Mouse (Mus musculus) C2C12 (cell line): ENCODE measurements at regions not wholly inside any gene's neighbourhood (a gene's known extent, or its start where the extent isn't known, plus 50 kb on each side); places are given as distances from the start of the nearest gene placed in this dataset.

Source experiments
- H3K27me3 ChIP-seq: one replicate; pipeline ENCODE4 v1.6.1; 2011; ENCODE audit not compliant: control insufficient read depth, insufficient read depth, insufficient read length
- H3K36me3 ChIP-seq: one replicate; pipeline ENCODE4 v1.6.1; 2011; ENCODE audit not compliant: control insufficient read depth, insufficient read depth
- H3K4me3 ChIP-seq: one replicate; pipeline ENCODE4 v1.5.1; 2011; ENCODE audit warnings: mild to moderate bottlenecking, control low read depth; ENCODE audit not compliant: poor library complexity, insufficient read depth, severe bottlenecking
- H3K79me2 ChIP-seq: one replicate; pipeline ENCODE4 v1.6.1; 2011; ENCODE audit not compliant: control insufficient read depth, insufficient read depth
- H3K79me3 ChIP-seq: one replicate; pipeline ENCODE4 v1.6.1; 2011; ENCODE audit warnings: low read depth, control low read depth
- H3ac ChIP-seq: one replicate; pipeline ENCODE3; 2011; ENCODE audit warnings: low read depth; ENCODE audit not compliant: control insufficient read depth, insufficient read length
- CEBPB ChIP-seq: IDR thresholded peaks from one replicate; pipeline ENCODE4 v1.6.1; 2011; ENCODE audit warnings: low read depth, mild to moderate bottlenecking, control low read depth, moderate library complexity
- CTCF ChIP-seq: IDR thresholded peaks from one replicate; pipeline ENCODE4 v1.5.1; 2011; ENCODE audit not compliant: control insufficient read depth, insufficient read depth, insufficient read length
- FOSL1 ChIP-seq: IDR thresholded peaks from one replicate; pipeline ENCODE4 v1.8.0; 2011; ENCODE audit warnings: mild to moderate bottlenecking, low read length; ENCODE audit not compliant: poor library complexity, insufficient read depth, severe bottlenecking
- MAX ChIP-seq: IDR thresholded peaks from one replicate; pipeline ENCODE4 v1.6.1; 2011; ENCODE audit warnings: mild to moderate bottlenecking, control low read depth
- MYOD1 ChIP-seq: IDR thresholded peaks from one replicate; pipeline ENCODE4 v1.6.1; 2011; ENCODE audit warnings: low read depth; ENCODE audit not compliant: control insufficient read depth, insufficient read length
- MYOG ChIP-seq: IDR thresholded peaks from one replicate; pipeline ENCODE4 v1.6.1; 2011; ENCODE audit not compliant: control insufficient read depth, insufficient read length; ENCODE audit errors: extremely low read depth
- USF1 ChIP-seq: IDR thresholded peaks from one replicate; pipeline ENCODE4 v1.6.1; 2011; ENCODE audit warnings: low read depth, mild to moderate bottlenecking, control low read depth, moderate library complexity

DNA sequence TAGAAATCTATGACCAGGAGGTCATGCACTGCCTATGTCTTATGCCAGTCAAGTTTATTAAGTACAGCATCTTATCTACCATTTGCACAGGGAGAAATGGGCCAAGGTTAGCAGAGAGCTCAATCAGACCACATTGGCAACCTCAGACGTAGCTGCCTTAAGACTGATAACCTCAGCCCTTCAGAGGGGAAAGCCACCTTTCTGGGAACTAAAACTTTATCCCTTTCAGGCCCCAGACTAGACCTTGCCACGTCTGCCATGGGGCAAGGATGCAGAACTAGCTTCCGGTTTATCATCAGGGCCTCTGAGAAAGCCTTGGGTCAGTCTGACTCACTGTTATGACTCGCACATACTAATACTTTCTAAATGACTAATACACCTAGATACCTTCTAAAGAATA, 188.8 kb upstream of the Agap1 start:
- Histone ChIP-seq H3ac (no peak overlapping the region), H3K79me2 (no peaks in the 10 kb centered on the region), H3K36me3 (no peaks in the 10 kb centered on the region), H3K4me3 (no peak overlapping the region), H3K79me3 (no peaks in the 10 kb centered on the region), H3K27me3 (no peaks in the 10 kb centered on the region)
- TF ChIP-seq FOSL1 (no peak), MAX (no peak), CTCF (no peak), MYOD1 (no peak), USF1 (no peak), MYOG (no peak), CEBPB (no peak)

DNA sequence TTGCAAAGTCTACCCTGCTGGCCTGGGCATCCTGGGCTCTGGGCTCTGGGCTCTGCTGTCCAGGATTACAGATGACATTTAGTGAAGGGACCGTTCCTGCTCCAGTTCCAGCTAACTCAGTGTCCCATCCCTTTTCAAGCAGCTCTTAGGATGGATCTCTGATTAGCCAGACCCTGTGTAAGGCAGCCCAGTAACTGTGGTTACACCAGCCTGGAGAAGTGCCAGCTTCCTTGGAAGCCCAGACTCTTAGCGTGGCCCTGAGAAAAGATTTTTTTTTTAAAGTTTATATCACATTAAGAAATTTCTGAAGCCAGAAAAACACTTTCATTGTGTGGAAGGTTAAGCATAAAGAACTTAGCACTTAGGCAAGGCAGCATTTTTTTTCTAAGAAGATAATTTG, 185.8 kb upstream of the Agap1 start:
- Histone ChIP-seq H3K27me3 (peaks cover 5% of the 10 kb centered on the region), H3K4me3 (no peak overlapping the region), H3ac (no peak overlapping the region), H3K79me3 (no peaks in the 10 kb centered on the region), H3K36me3 (no peaks in the 10 kb centered on the region), H3K79me2 (no peaks in the 10 kb centered on the region)
- TF ChIP-seq FOSL1: no peak
- TF ChIP-seq MYOG: no peak
- no peak for TF ChIP-seq CTCF
- no peak for TF ChIP-seq MYOD1
- no peak for TF ChIP-seq CEBPB
- TF ChIP-seq MAX: no peak
- no peak for TF ChIP-seq USF1

DNA sequence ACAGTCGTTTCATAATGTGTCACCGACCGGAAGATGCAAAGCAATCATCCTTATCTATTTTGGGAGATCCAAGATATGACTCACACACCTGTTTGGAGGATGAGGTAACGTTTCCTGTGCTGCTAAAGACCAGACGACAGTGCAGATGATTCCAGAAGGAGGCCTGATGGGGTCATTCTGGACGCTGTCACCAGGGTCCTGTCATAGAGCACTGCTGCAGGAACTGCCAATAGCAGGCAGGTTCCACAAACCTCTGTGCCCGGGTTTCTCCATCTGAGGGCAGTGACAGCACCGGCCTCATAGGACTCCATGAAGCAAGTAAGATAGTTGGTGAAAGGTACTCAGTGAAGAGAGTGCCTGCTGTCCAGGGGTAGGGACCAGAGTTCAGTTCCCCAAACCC, 182.9 kb upstream of the Agap1 start:
- peak; percentile 17 for TF ChIP-seq MYOD1
- TF ChIP-seq MAX: no peak
- H3ac ChIP-seq: no peak overlapping the region
- H3K79me2 ChIP-seq: no peaks in the 10 kb centered on the region
- H3K36me3 ChIP-seq: no peaks in the 10 kb centered on the region
- no peak overlapping the region for H3K4me3 ChIP-seq
- H3K79me3 ChIP-seq: no peaks in the 10 kb centered on the region
- H3K27me3 ChIP-seq: peaks cover 5% of the 10 kb centered on the region

DNA sequence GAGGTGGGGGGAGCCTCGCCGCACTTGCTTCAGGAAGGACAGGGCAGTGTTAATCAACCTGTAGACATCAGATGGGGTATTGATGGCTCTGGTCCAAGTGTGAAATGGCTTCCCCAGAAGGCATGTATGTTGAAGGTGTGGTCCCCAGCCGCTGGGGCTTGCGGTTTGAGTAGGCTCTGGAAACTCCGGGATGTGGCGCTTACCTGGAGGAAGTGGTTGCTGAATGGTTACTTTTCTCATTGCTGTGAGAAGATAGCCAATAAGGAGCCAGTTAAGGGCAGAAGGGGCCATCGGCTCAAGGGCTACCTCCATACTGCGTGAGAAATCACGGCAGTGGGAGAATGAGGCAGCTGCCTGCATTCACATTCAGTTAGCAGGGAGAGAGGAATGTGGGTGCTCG, 181.6 kb upstream of the Agap1 start:
- H3K79me2 ChIP-seq: no peaks in the 10 kb centered on the region
- H3ac ChIP-seq: no peak overlapping the region
- peaks cover 5% of the 10 kb centered on the region for H3K27me3 ChIP-seq

DNA sequence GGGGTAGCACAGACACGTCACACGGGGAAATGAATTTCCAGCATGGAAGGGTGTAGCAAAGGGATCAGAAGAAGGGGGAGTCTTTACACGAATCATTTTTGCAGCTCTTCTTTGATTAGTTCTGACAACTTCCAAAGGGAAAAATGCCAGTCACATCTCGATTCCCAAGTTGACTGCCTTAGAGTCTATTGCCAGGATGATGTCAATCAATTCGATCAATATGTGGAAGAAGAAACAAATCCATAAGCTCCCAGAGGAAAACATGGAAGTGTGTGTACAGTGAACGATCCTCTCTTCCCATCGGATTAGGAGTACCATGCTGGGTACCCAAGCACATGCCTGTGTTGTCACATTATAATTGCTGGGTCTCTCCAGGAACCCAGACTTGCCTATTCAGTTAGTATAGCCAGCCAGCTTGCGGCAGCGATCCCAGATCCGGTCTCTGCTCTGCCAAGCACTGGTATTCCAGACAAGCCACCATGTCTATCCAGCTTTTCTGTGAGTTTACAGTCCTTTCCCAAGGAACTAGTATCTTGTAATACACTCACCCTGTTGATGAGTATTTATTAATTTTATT, 180.7 kb upstream of the Agap1 start:
- Histone ChIP-seq H3K27me3 (peaks cover 6% of the 10 kb centered on the region), H3K4me3 (no peak overlapping the region), H3ac (no peak overlapping the region), H3K79me2 (no peaks in the 10 kb centered on the region), H3K79me3 (no peaks in the 10 kb centered on the region), H3K36me3 (no peaks in the 10 kb centered on the region)
- no peak for TF ChIP-seq USF1
- TF ChIP-seq CEBPB: no peak
- no peak for TF ChIP-seq CTCF
- TF ChIP-seq MYOG: no peak
- no peak for TF ChIP-seq FOSL1
- TF ChIP-seq MYOD1: no peak
- no peak for TF ChIP-seq MAX

More for the DNA sequence above, 181.6 kb upstream of the Agap1 start:
- H3K79me3 ChIP-seq: no peaks in the 10 kb centered on the region
- TF ChIP-seq MAX (no peak), USF1 (no peak), CEBPB (no peak), MYOG (no peak), MYOD1 (no peak), FOSL1 (no peak), CTCF (no peak)
- H3K4me3 ChIP-seq: no peak overlapping the region
- no peaks in the 10 kb centered on the region for H3K36me3 ChIP-seq

DNA sequence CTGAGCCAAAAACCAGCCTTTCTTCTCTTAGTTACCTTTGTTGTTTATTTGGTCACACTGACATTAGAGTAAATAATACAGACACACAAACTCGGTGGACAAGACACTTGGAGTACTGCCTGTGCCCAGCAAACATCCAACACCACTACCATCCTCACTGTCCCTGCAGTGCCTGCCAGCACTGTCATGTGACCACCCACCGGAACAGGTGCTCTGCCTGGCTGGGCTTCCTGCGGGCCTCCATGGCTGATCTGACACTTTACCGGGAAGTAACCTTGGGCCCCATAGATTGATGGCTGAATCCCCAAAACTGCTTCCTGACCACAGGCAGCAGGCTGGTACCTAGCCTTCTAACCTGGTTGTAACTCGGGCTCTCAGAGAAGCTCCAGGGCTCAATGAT, 175.2 kb upstream of the Agap1 start:
- H3K79me3 ChIP-seq: no peaks in the 10 kb centered on the region
- no peak overlapping the region for H3K4me3 ChIP-seq
- no peaks in the 10 kb centered on the region for H3K36me3 ChIP-seq
- H3K27me3 ChIP-seq: peaks cover 10% of the 10 kb centered on the region
- H3ac ChIP-seq: no peak overlapping the region
- no peaks in the 10 kb centered on the region for H3K79me2 ChIP-seq
- TF ChIP-seq MYOG (no peak), MAX (no peak), CTCF (no peak), CEBPB (no peak), MYOD1 (no peak), USF1 (no peak), FOSL1 (no peak)
